Mouse (Mus musculus): Measurements from ENCODE around the gene Akr1b3. TPM values are rescaled to one million over a fixed set of nuclear protein-coding genes. Genes with fewer than 3 reads are reported as not detected.
A peak's percentile ranks its signal among the peaks of the same experiment; 100 is the strongest.

Akr1b3 gene
- total RNA-seq, 2 experiments from 2014 or later, result 42.2 to 45.5 TPM

- no peak for DNase-seq (ENCODE audit: low spot score in 2 of 2)
- intact Hi-C loops (cut with DNase I), result no loop called here
Observed at GRCm38 (mm10) chr6:34278385-34278784, 38.9 kb downstream of the Akr1b3 start.

- intact Hi-C loops (cut with DNase I), result loop anchor here (2.0 kb wide), 1 partner anchor 73 kb away; no protein-coding TSS in a partner anchor
- peak; percentile 74 to 84 for DNase-seq (ENCODE audit: low spot score in 2 of 2)
Observed at GRCm38 (mm10) chr6:34277665-34278064, 39.6 kb downstream of the Akr1b3 start.

GRCm38 (mm10) chr6:34274346-34274745 is 42.9 kb downstream of the Akr1b3 start:
- intact Hi-C loops (cut with DNase I), result no loop called here
- DNase-seq (ENCODE audit: low spot score in 2 of 2), result peak in 1 of 2 experiments; percentile 29

- intact Hi-C loops (cut with DNase I), result no loop called here
Observed at GRCm38 (mm10) chr6:34273073-34273472, 44.2 kb downstream of the Akr1b3 start.

GRCm38 (mm10) chr6:34272462-34272861 is 44.8 kb downstream of the Akr1b3 start:
- intact Hi-C loops (cut with DNase I), result no loop called here
- DNase-seq (ENCODE audit: low spot score in 2 of 2), result no peak

More at GRCm38 (mm10) chr6:34273073-34273472, 44.2 kb downstream of the Akr1b3 start:
- DNase-seq (ENCODE audit: low spot score in 2 of 2), result no peak

GRCm38 (mm10) chr6:34270717-34271116 is 46.6 kb downstream of the Akr1b3 start:
- DNase-seq (ENCODE audit: low spot score in 2 of 2), result peak in 1 of 2 experiments; percentile 33
- intact Hi-C loops (cut with DNase I), result no loop called here

- intact Hi-C loops (cut with DNase I), result no loop called here
- DNase-seq (ENCODE audit: low spot score in 2 of 2), result no peak
Observed at GRCm38 (mm10) chr6:34258546-34258945, 58.7 kb downstream of the Akr1b3 start.

Other genes starting within 250 kb of the Akr1b3 start
- 10 to 100 TPM; 54.7 to 64.1 TPM for gene Slc35b4, start 140.4 kb downstream of the Akr1b3 start, total RNA-seq (2021)
- gene Akr1b8, start 36.6 kb upstream of the Akr1b3 start, total RNA-seq (2021), result under 1 TPM; 0.62 to 0.69 TPM
- gene Akr1b10, start 66.7 kb upstream of the Akr1b3 start, total RNA-seq (2021), result 10 to 100 TPM; 19.5 to 21.0 TPM
- gene Akr1b7, start 94.9 kb upstream of the Akr1b3 start, total RNA-seq (2021), result not detected
- 10 to 100 TPM; 69.3 to 76.2 TPM for gene Bpgm, start 158.7 kb upstream of the Akr1b3 start, total RNA-seq (2021)